Mouse (Mus musculus): ENCODE data around the gene Strn4.

The Strn4 gene

DNA sequence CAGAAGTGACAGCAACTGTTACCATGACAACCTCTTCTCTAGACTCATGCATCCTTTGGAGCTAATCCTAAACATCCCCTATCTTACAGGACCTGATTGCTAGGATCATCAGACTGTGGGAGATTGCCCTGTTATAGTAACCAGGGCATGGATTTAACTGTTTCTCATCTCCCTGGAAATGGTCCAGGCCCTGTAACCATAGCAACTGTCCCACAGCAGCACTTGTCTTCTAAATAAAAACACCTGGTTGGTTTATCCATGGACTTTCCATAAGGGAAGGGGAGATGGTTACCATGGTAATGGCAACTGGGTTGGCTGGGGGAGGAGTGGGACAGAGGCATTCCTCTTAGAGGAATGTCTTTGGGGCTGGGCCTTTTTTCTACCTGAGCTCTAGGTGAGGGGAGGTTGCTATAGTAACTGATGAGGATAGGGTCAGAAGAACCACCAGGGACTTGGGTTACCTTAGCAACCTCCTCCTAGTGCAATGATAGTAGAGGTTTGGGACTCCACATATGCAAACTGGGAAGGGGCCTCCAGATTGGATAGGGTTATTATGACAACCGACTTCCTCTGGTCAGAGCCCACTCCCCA lies at the start of gene Strn4:
Gene Strn4 (plus strand): TSS at position 539 of the 591 bp plus-strand sequence.
- 7% methylated on average over 1 of the region's 1 CpGs for WGBS

DNA sequence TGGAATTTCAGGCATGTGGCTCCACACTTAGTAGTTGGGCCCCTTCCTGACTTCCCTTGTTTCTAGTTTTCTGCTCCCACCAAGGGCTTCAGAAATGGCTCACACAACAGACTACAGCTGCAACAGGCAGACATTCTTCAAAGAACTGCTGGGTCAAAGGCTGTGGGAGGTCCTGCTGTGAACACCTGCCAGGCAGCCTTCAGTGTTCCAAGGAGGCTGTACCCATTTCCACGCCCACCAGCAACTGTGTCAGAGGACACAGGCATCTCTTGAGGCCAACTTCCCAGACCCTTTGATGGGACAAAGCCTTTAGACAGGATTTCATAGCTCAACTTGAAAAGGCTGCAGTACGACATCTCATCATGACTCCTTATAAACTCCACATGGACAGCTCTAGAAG lies 49.2 kb upstream of the Strn4 start:
- WGBS = 52% methylated on average over 2 of the region's 2 CpGs

DNA sequence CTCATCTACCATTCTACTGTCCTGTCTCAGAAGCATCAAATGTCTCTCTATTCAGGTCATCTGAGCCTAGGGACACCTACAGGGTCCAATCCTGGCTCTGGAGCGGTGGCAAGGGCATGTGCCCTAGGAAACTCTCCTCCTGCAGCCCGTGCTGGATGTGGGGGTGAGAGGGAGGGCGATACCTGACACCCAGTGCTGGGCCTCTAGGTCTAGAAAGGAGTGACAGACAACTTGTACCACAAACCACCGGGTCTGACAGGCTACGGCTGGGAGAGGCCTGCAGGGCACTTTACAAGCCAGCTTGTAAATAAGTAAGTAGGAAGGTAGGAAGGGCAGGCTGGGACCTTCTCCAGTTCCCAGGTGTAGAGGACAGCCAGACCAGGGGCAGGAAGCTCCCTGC lies 39.8 kb upstream of the Strn4 start:
- WGBS = 84% methylated on average over 5 of the region's 5 CpGs

DNA sequence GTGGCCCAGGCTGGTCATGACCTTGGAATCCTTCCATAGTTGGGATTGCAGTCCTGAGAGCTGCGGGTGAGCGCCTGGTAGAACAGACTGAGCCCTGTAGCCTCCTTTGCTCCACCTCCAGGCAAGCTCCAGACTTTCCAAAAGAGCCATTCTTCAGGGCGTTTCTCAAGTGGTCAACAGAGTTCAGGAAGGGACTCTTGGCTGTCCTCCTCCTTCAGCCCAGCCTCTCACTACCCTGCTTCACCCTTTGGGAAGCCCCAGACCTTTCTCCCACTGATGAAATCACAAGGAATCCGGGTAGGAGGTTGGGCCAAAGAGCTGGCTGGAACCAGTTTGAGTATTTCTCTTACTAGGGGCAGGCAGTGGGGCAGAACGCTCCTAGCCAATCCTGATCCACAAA lies 35.6 kb upstream of the Strn4 start:
- 67% methylated on average over 5 of the region's 5 CpGs for WGBS

DNA sequence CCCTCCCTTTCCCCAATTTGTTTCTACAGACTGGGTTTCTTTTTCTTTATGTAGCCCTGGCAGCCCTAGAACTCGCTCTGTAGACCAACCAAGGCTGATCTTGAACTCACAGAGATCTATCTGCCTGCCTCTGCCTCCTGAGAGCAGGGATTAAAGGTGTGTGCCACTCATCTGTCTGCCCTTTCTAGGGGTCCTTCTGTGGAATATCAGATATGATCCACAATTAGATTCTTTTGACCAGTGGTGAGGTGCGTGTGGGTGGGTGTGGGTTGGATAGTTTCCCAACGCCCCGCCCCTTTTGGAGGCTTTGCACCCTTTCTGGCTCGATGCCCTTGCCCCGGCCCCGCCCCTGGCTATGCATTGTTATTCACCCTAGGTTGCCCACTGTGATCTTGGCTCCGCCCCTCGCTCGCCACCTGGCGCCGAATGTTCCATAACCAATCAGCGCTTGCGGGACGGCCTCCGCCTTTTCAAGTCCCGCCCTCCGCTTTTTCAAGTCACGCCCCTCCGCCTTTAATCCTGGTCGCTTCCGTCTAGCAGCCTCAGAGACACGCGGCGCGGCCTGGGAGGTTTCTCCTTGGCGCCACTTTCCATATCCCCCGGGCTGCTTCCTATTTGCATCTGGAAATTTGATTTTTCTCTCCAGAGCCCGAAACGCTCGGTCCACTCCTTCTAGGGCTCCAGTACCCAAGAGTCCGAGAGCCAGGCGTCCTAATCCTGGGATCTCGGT lies 34.7 kb upstream of the Strn4 start, which contains the start of gene Slc1a5:
Gene Slc1a5 (plus strand): TSS at position 516 of the 730 bp plus-strand sequence.
- 3% methylated on average over 34 of the region's 34 CpGs for WGBS

DNA sequence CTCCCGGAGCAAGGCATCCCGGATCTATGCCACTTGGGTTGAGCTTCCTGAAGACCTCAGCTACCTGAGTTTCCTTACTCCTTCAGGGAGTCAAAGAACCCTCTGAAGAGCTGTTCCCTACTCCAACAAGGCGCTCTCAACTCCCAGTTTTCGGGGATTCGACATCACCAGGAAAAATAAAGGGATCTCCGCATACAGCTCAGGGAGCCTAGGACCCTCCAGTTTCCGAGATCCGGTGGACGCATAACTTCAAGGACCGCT lies 34.2 kb upstream of the Strn4 start:
- 2% methylated on average over 10 of the region's 10 CpGs for WGBS

DNA sequence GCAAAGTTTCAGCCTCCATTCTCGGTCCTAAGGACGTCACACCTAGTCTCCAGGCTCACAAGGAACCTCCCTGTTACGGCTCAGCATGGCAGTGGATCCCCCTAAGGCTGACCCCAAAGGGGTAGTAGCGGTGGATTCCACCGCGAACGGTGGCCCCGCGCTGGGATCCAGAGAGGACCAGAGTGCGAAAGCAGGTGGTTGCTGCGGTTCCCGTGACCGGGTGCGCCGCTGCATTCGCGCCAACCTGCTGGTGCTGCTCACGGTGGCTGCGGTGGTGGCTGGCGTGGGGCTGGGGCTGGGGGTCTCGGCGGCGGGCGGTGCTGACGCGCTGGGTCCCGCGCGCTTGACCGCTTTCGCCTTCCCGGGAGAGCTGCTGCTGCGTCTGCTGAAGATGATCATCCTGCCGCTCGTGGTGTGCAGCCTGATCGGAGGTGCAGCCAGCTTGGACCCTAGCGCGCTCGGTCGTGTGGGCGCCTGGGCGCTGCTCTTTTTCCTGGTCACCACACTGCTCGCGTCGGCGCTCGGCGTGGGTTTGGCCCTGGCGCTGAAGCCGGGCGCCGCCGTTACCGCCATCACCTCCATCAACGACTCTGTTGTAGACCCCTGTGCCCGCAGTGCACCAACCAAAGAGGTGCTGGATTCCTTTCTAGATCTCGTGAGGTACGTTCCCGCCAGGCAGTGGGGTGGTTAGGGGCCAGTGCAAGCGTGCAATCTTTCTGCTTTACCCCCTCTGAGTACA lies 33.7 kb upstream of the Strn4 start:
- WGBS = 2% methylated on average over 60 of the region's 60 CpGs

DNA sequence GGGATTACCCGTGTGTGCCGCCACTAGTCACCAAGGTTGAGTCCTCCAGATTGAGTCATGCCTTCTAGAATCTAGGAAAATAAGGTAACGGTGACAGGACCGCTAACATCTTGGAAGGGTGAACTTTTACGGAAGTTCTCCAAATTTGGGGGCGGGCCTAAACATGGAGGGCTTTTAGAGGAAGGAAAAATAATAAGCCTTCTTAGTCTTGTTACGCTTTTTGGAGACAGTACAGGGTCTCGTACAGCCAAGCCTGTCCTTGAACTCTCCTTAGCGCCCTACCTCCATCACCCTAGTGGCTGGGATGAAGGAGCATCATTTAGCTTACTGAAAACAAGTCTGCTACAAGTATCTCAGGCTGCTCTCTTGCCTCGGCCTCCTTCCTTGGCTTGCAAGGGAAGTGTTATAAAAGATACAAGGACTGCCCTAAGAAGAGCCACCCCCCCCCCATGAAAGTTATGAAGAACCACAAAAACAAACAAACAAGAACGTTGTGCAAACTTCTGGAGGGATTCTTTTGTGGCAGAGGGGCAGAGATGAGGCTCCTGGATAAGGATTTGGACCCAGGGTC lies 33.0 kb upstream of the Strn4 start:
- WGBS = 51% methylated on average over 11 of the region's 11 CpGs

DNA sequence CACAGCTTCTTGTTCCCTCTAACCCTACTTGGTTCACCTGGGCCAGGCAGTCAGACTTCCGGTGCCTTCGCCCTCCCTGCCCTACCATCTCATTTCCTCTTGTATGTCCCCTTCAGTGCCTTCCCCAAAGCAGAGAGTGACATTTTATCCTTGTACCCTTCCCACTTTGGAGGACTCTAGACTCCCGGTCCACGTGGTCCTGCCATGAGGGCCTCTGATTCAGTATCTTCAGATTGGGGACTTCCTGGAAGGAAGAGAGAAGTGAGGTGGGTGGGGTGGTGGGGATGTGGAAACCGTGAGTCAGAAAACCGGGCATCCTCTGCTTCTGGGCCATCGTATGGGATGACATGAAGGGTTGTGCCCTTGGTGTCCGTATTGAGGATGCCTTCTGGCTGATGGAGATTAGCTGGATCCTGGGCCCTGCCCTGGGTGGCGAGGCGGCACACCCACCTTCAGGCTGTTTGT lies 32.4 kb upstream of the Strn4 start:
- WGBS = 75% methylated on average over 10 of the region's 10 CpGs

DNA sequence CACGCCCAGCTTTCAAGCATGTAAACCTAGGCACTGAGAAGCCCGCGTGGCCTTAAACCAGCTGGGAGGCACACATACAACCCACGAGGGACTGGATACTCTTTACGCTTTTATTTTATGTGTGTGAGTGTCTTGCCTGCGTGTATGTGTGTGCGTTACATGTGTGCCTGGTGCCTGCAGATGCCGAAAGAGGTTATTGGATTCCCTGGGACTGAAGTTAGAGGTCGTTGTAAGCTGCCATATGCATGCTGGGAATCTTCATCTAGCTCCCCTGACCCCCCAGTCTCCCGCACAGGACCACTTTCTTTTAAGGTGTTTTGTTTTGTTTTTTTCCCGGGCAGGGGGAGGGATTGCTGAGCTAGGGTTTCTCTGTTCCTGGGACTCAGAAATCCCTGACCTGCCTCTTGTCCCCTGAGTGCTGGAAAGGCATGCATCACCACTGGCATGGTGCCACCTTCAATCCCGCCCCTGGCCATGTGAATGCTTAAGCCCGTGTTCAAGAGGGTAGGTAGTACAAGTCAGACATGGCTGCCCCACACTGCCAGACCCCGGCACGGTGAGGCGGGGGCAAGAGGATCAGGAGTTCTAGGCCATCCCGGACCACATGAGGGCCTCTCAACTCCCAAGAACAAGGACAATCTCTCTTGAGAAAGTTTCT lies 31.8 kb upstream of the Strn4 start:
- 73% methylated on average over 17 of the region's 17 CpGs for WGBS

DNA sequence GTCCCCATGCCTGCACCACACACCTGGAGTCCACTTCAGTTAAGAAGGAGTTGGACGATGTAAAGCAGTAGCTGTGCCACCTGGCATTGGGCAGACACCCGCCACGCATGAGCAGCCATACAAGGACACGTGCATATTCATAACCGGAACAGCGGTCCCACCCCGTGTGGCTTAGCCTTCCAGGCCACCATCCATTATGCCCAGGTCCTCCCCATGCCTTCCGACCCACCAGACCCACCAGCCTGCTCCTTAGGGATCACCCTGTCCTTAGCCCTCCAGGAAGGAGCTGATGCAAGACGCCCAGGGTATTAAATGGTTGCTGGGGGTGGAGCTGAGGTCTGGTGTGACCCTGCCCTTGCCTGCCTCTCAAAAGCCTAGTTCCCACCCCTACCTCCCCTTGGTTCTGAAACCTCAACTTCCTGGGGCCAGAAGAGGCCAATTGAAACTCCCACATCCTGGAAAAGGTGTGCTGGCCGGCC lies 31.2 kb upstream of the Strn4 start:
- WGBS = 83% methylated on average over 10 of the region's 10 CpGs

DNA sequence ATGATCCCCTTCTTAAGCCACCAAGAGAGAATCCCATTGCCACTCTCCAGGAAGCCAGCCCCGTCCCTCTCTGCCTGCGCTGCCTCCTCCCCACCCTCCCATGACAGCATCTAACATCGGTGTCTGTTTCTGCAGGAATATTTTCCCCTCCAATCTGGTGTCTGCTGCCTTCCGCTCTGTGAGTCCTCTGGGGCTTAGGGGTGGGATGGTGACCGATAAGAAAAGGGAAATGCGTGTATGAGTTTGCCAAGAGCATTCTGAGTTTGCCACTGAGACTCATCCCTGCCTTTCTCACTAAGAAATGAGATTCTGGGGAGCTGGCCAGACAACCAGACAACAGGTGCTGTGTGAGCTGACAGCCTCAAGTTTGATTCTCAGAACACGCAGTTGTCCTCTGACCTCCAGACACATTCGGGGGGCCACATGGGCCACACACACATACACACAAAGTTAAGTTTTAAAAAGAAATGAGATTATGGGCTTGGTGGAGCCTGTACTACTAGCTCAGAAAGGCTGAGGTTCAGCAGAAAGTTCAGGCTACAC lies 30.1 kb upstream of the Strn4 start:
- WGBS = 80% methylated on average over 8 of the region's 8 CpGs

DNA sequence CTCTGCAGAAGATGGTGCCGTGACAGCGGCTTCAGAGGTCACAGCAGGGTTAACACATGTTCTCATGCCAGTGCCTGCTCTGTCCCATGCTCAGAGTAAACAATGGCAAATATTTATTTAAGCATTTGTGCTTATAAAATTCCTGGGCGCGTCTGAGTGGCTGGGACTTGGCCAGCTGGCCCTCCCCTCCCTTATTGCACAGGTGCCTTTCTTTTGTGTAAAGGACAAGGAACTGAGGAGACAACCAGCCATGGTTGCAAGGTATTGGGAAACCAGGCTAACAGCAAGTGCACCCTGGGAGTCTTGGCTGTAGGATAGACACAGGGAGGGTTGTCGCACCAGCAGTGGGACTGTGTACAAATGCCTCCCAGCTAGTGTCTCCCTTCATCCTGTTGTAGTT lies 23.4 kb upstream of the Strn4 start:
- 83% methylated on average over 5 of the region's 5 CpGs for WGBS

DNA sequence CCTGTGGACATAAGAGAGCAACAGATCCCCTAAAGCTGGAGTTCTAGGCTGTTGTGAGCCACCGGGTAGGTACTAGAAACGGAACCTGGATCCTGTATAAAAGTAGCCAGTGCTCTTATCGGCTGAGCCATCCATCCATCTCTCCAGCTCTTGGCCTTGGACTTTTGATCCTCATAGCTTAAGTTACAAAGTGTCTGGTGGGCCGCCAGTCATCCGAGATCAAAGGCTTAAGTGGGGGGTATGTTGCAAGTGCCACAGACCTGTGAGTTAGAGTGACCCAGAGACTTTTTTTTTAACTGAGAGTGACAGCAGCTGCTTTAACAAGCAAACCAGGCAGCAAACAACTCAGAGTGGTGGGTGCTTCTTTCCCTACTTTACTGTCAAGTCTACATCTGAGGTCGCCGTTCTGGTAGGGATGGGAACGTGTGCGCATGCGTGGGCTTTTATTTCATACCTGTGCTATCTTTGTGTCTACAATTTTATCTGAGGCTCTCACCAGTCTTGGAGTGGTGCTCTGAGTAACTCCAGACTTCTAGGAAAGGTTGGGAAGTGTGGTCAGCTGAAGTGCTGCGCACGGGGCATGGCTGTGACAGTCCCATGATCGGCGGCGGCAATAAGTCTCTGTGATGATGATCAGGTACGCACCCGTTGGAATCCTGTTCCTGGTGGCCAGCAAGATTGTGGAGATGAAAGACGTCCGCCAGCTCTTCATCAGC lies 22.5 kb upstream of the Strn4 start:
- 95% methylated on average over 19 of the region's 19 CpGs for WGBS

DNA sequence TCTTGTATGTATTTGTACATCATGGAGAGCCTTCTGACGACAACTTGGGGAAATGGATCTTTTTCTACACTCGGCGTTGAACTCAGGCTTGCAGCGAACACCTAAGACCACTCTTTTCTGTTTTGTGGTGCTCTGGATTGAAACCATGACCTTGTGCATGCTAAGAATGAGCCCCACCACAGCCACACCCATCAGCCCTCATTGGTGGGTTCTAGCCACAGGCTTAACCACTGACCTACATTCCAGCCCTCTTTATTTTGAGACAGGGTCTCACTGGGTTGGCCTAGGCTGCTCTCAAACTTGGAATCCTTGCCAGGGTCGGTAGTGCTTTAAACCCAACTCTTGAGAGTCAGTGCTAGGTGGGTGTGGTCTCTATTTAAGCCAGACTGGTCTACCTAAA lies 20.8 kb upstream of the Strn4 start:
- 95% methylated on average over 5 of the region's 5 CpGs for WGBS

DNA sequence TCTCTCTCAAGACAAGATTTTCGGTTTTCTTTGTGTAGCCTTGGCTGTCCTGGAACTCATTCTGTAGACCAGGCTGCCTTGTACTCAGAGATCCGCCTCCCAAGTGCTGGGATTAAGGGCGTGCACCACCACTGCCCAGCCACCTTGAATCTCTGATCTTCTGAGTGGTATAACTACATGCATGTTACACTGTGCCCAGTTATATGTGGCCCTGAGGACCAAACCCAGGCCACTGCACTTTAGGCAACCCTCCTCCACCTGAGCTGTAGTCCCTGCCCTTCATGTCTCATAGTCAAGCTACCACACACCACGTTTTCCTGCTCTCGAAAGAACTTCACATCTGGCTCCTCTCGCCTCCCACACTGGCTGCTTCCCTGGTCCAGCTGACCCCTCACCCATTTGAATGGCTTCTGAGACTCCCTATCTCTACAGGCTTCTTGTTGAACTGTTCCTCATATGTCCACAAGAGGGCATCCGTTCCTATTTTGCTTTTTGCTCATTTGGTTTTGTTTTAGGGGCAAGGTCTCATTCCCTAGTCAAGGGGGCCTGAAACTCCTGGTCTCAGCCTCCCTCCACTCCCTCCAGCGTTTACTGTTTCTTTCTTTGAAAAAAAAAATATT lies 11.2 kb upstream of the Strn4 start:
- WGBS = 31% methylated on average over 8 of the region's 8 CpGs

DNA sequence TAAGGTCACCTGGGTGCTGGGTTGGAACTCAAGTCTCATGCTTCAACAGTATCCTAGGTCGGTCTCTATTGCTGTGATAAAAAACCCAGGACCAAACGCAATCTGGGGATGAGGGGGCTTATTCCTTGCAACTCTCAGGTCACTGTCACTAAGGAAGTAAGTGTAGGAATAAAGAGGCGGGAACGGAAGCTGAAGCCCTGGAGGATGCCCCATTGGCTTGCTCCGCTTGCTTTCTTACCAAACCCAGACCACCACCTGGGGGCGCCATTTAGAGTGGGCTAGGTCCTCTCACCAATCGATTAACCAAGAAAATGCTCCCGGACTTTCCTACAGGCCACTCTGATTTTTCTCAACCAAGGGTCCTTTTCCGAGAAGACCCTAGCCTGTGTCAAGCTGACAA lies 7.8 kb upstream of the Strn4 start:
- WGBS = 89% methylated on average over 9 of the region's 9 CpGs

DNA sequence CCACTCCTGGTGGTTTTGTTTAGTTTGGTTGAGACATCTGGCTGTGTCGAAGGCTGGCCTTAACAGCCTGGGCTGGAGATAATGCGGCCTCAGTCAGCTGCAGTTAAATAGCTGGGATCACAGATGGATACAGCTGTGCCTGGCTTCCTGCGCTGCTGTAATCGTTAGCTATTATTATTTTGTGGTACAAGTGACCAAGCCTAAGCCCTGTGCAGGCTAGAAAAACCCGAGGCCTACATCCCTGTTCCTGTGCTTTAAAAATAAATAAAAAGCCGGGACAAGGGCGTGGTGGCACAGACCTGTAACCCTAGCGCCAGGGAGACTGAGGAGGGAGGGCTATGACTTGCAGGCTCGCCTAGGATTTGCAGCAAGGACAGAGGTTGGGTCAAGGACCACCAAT lies 7.0 kb upstream of the Strn4 start:
- WGBS = 78% methylated on average over 9 of the region's 9 CpGs

DNA sequence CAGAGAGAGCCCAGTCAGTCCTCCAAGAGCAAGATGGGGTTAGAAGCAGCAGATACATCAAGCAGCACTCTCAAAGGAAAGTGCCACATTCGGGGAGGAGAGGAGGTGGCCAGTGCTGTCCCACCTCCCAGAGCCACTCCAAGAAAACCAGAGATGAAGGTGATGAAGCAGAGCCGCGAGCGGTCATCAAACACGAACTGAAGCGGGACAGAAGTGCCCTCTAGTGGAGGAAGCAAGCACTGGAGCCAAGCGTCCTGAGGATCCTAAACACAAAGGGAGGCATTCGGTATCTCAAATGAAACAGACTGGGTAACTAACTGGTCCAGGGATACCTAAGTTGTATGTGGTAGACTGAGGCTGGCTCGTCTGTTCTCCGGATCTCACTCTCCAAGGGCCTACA lies 6.0 kb upstream of the Strn4 start:
- 18% methylated on average over 10 of the region's 10 CpGs for WGBS

DNA sequence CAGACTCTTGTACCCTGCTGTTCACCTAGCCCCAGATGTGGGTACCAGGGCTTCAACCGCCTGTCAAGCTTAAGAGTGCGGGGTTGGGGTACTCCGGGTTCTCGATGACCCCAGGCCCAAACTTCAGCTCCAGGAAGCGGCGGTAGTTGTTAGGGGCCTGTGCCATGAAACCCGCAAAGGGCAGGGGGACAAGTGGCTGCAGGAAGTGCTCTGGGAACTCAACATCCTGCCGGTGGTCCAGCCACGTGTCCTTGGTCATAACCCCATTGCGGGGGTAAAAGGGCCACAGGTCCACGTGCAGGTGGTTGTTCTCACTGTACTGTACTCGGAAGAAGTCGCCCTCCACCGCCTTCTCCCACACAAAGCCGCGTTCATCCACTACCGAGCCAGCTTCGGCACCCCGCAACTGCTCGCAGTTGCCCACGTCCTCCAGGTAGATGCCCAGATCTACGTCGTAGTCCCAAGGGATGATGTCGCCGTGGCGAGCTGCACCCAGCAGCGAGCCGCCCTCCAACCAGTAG lies 5.2 kb upstream of the Strn4 start:
- 60% methylated on average over 28 of the region's 28 CpGs for WGBS
